Mouse (Mus musculus) lung, postnatal 4 days (tissue): ENCODE data around the gene Lemd2.

Source experiments
- DNase-seq, 2 experiments: peaks; one replicate each; pipeline ENCODE4 v3.0.0; 2021

Gene Lemd2

DNA sequence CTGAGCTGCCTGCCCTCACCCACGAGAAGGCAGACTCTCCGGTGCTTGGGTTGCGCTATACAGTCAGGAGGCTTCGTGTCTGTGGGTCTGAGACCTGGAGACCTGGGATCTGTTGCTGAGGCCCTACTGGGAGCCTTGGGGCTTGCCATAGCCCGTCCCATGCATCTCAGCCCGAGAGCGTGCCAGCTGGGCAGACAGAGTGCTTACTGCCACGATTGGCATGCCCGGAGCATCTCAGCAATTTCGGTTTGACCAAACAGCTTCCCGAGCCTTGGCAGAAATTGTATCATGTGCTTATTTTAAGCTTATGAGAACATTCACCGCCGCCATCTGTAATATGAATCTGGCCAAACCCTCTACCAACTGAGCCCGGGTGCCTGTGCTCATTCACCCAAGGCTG is 50.0 kb downstream of the Lemd2 start:
- DNase-seq, result no peak

DNA sequence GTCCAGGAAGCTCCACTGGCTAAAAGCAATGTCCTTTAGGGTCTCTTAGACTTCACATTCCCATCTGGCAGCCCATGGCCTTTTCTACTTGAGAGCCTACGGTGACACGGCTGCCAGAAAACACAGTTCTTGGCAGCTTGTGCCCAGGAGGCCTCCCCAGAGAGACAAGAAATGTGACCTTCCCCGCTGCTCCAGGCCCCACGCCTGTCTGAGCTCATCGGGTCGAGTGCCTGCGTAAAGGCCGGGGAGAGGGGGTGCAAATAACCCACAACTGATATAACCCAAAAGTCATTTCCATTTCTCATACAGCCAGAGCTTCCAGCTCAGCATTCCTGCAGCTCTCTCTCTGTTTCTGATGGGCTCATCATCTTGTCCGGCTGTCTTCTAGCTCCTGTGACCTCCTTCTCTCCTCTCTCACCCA is 50.5 kb downstream of the Lemd2 start:
- DNase-seq, result peak in 1 of 2 experiments; percentile 43

GRCm38 (mm10) chr17:27152976-27153723 is 51.1 kb downstream of the Lemd2 start:
- no peak for DNase-seq

- DNase-seq, result peak in 1 of 2 experiments; percentile 44
Observed at GRCm38 (mm10) chr17:27151411-27151810, 52.9 kb downstream of the Lemd2 start.

DNA sequence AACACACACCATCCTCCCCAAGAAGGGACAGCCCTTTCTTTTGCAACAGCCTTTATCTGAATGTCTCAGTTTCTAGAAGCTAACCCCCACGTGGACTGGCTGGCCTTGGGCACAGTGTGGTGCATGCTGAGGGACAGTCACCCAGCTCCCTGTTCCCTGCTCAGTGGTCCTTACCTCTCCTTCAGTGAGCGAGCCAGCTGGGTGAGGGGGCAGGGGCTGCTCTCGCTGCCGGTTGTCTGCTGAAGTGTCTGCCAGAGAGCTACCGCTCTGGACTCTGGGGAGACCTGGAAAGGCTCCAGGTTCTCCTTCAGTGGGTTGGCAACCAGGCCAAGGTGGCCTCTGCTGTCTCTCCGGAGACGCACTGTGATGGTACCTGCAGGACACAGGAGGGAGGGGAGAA is 53.4 kb downstream of the Lemd2 start:
- DNase-seq, result no peak

DNA sequence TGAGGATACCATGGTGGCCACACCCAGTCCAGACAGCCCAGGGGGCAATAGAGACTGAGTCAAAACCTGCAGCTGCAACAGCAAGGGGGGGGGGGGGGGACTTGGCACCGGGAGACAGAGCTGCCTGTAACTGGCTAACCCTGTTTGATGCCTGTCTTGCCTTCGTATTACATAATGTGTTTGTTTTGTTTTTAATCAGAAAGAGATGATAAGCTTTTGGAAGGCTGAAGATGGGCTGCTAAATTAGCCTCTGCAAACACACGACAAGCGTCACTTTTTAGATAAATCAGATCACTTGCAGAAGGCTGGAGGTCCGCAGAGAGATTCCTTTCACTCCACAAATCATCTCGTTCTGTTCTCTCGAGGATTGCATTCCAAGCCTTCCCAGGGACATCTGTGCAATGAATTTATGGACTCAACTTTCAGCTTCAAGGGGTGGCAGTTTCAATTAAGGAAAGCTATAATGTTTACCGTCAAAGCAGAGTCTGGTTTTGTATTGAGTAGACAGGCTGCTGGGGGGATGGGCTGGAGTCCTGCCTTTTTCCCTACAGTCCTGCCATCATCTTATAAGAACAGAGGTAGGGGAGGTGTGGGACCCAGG is 57.8 kb downstream of the Lemd2 start:
- no peak for DNase-seq

GRCm38 (mm10) chr17:27144152-27144551 is 60.1 kb downstream of the Lemd2 start:
- DNase-seq, result no peak

- DNase-seq, result peak in 1 of 2 experiments; percentile 46
Observed at GRCm38 (mm10) chr17:27141971-27142450, 62.3 kb downstream of the Lemd2 start.

DNA sequence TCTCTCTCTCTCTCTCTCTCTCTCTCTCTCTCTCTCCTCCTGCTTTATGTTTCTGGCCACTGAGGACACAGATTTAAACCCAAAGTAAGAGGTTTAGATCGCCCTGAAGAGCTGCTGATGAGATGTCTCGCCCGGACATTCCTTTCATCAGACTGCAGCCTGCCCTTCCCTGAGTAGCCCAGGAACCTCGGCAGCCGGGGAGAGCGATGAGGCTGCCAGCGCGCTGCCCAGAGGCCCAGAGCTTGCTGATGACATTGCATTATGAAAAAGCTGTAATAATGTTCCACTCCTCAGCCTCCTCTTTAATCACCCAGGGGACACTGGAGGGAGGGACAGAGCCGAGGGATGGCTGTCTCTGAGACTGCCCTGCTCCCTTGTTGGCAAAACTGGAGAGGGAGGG is 64.0 kb downstream of the Lemd2 start:
- peak in 1 of 2 experiments; percentile 83 for DNase-seq
